Mouse (Mus musculus): Measurements from ENCODE around the gene Fam192a. TPM values are rescaled to one million over a fixed set of nuclear protein-coding genes. Genes with fewer than 3 reads are reported as not detected.

Fam192a gene
- polyA plus RNA-seq, 1 experiment from 2014 or later: 52.9 TPM

GRCm38 (mm10) chr8:94540889-94541795, 60.7 kb downstream of the Fam192a start:
- WGBS: 73% methylated on average over 16 of the region's 18 CpGs

GRCm38 (mm10) chr8:94540025-94540424, 61.8 kb downstream of the Fam192a start:
- Histone ChIP-seq H3K27me3 (ENCODE audit: control insufficient read depth, insufficient read depth, low read depth, low read length) (no peaks in the 10 kb centered on the region), H3K4me3 (ENCODE audit: low read length) (no peak overlapping the region), H3K9ac (ENCODE audit: low read length) (no peak overlapping the region), H3K4me2 (ENCODE audit: low read depth, low read length) (no peak overlapping the region), H3K9me3 (ENCODE audit: control insufficient read depth, low read length) (no peaks in the 10 kb centered on the region), H3K4me1 (replicated peaks; ENCODE audit: control insufficient read depth, insufficient read depth, low read length) (no peaks in the 10 kb centered on the region), H3K36me3 (ENCODE audit: control insufficient read depth, insufficient read depth, low read length) (no peaks in the 10 kb centered on the region), H3K27ac (ENCODE audit: low read length) (no peak overlapping the region)
- no peak for ATAC-seq (ENCODE audit: low read depth)
- WGBS: 89% methylated on average over 2 of the region's 2 CpGs

More at GRCm38 (mm10) chr8:94540889-94541795, 60.7 kb downstream of the Fam192a start:
- ATAC-seq (ENCODE audit: low read depth): 0 out of 2 replicates have a peak, but pooled peaks have one; percentile 23
- Histone ChIP-seq H3K4me1 (replicated peaks; ENCODE audit: control insufficient read depth, insufficient read depth, low read length) (no peaks in the 10 kb centered on the region), H3K9ac (ENCODE audit: low read length) (no peak overlapping the region), H3K27me3 (ENCODE audit: control insufficient read depth, insufficient read depth, low read depth, low read length) (no peaks in the 10 kb centered on the region), H3K4me3 (ENCODE audit: low read length) (no peak overlapping the region), H3K36me3 (ENCODE audit: control insufficient read depth, insufficient read depth, low read length) (no peaks in the 10 kb centered on the region), H3K9me3 (ENCODE audit: control insufficient read depth, low read length) (no peaks in the 10 kb centered on the region), H3K27ac (ENCODE audit: low read length) (no peak overlapping the region), H3K4me2 (ENCODE audit: low read depth, low read length) (no peak overlapping the region)

- H3K27me3 ChIP-seq (ENCODE audit: control insufficient read depth, insufficient read depth, low read depth, low read length): peaks cover 4% of the 10 kb centered on the region; the same call in 1 of the 2 replicates
- no peak overlapping the region for H3K4me2 ChIP-seq (ENCODE audit: low read depth, low read length)
- no peak overlapping the region for H3K4me3 ChIP-seq (ENCODE audit: low read length)
- ATAC-seq (ENCODE audit: low read depth): no peak
- H3K36me3 ChIP-seq (ENCODE audit: control insufficient read depth, insufficient read depth, low read length): no peaks in the 10 kb centered on the region
- peaks cover 3% of the 10 kb centered on the region for H3K4me1 ChIP-seq (replicated peaks; ENCODE audit: control insufficient read depth, insufficient read depth, low read length)
- 74% methylated on average over 2 of the region's 2 CpGs for WGBS
- no peak overlapping the region for H3K27ac ChIP-seq (ENCODE audit: low read length)
- no peaks in the 10 kb centered on the region for H3K9me3 ChIP-seq (ENCODE audit: control insufficient read depth, low read length)
- H3K9ac ChIP-seq (ENCODE audit: low read length): no peak overlapping the region
Measured at GRCm38 (mm10) chr8:94537456-94537855, 64.3 kb downstream of the Fam192a start.

GRCm38 (mm10) chr8:94535631-94536030, 66.2 kb downstream of the Fam192a start:
- WGBS: 76% methylated on average over 7 of the region's 7 CpGs
- H3K4me1 ChIP-seq (replicated peaks; ENCODE audit: control insufficient read depth, insufficient read depth, low read length): peaks cover 7% of the 10 kb centered on the region
- H3K4me3 ChIP-seq (ENCODE audit: low read length): no peak overlapping the region
- no peaks in the 10 kb centered on the region for H3K36me3 ChIP-seq (ENCODE audit: control insufficient read depth, insufficient read depth, low read length)
- H3K9ac ChIP-seq (ENCODE audit: low read length): no peak overlapping the region
- no peak overlapping the region for H3K27ac ChIP-seq (ENCODE audit: low read length)
- H3K27me3 ChIP-seq (ENCODE audit: control insufficient read depth, insufficient read depth, low read depth, low read length): peaks cover 4% of the 10 kb centered on the region; the same call in 1 of the 2 replicates
- no peak for ATAC-seq (ENCODE audit: low read depth)
- no peak overlapping the region for H3K4me2 ChIP-seq (ENCODE audit: low read depth, low read length)
- no peaks in the 10 kb centered on the region for H3K9me3 ChIP-seq (ENCODE audit: control insufficient read depth, low read length)

GRCm38 (mm10) chr8:94534612-94535011, 67.2 kb downstream of the Fam192a start:
- no peak overlapping the region for H3K9ac ChIP-seq (ENCODE audit: low read length)
- no peaks in the 10 kb centered on the region for H3K36me3 ChIP-seq (ENCODE audit: control insufficient read depth, insufficient read depth, low read length)
- ATAC-seq (ENCODE audit: low read depth): no peak
- no peak overlapping the region for H3K27ac ChIP-seq (ENCODE audit: low read length)
- H3K4me1 ChIP-seq (replicated peaks; ENCODE audit: control insufficient read depth, insufficient read depth, low read length): peaks cover 7% of the 10 kb centered on the region
- 25% methylated on average over 4 of the region's 4 CpGs for WGBS
- H3K27me3 ChIP-seq (ENCODE audit: control insufficient read depth, insufficient read depth, low read depth, low read length): peaks cover 4% of the 10 kb centered on the region; the same call in 1 of the 2 replicates
- H3K4me2 ChIP-seq (ENCODE audit: low read depth, low read length): no peak overlapping the region
- no peak overlapping the region for H3K4me3 ChIP-seq (ENCODE audit: low read length)
- no peaks in the 10 kb centered on the region for H3K9me3 ChIP-seq (ENCODE audit: control insufficient read depth, low read length)

GRCm38 (mm10) chr8:94532873-94533671, 68.7 kb downstream of the Fam192a start, which contains the start of gene Cpne2:
Gene Cpne2 (plus strand): TSS chr8:94532990.
- Histone ChIP-seq H3K9me3 (ENCODE audit: control insufficient read depth, low read length) (no peaks in the 10 kb centered on the region), H3K27me3 (ENCODE audit: control insufficient read depth, insufficient read depth, low read depth, low read length) (peaks cover 4% of the 10 kb centered on the region; the same call in 1 of the 2 replicates), H3K4me1 (replicated peaks; ENCODE audit: control insufficient read depth, insufficient read depth, low read length) (peaks cover 7% of the 10 kb centered on the region), H3K4me2 (ENCODE audit: low read depth, low read length) (peak within 1 kb of the TSS; percentile 99), H3K27ac (ENCODE audit: low read length) (no peak within 1 kb of the TSS), H3K36me3 (ENCODE audit: control insufficient read depth, insufficient read depth, low read length) (no peaks in the 10 kb centered on the region), H3K4me3 (ENCODE audit: low read length) (peak within 1 kb of the TSS; percentile 71), H3K9ac (ENCODE audit: low read length) (peak within 1 kb of the TSS; percentile 75)
- peak; percentile 95 for ATAC-seq (ENCODE audit: low read depth)
- 0% methylated on average over 35 of the region's 81 CpGs for WGBS

GRCm38 (mm10) chr8:94532525-94532872, 69.3 kb downstream of the Fam192a start:
- Histone ChIP-seq H3K9ac (ENCODE audit: low read length) (peak overlapping the region; percentile 75), H3K27me3 (ENCODE audit: control insufficient read depth, insufficient read depth, low read depth, low read length) (peaks cover 4% of the 10 kb centered on the region; the same call in 1 of the 2 replicates), H3K4me3 (ENCODE audit: low read length) (peak overlapping the region; percentile 71), H3K4me2 (ENCODE audit: low read depth, low read length) (peak overlapping the region; percentile 99), H3K27ac (ENCODE audit: low read length) (no peak overlapping the region), H3K36me3 (ENCODE audit: control insufficient read depth, insufficient read depth, low read length) (no peaks in the 10 kb centered on the region), H3K4me1 (replicated peaks; ENCODE audit: control insufficient read depth, insufficient read depth, low read length) (peaks cover 7% of the 10 kb centered on the region), H3K9me3 (ENCODE audit: control insufficient read depth, low read length) (no peaks in the 10 kb centered on the region)
- peak; percentile 24 for ATAC-seq (ENCODE audit: low read depth)
- under 1% methylated on average over 34 of the region's 34 CpGs for WGBS

GRCm38 (mm10) chr8:94532000-94532399, 69.8 kb downstream of the Fam192a start:
- Histone ChIP-seq H3K9me3 (ENCODE audit: control insufficient read depth, low read length) (no peaks in the 10 kb centered on the region), H3K4me1 (replicated peaks; ENCODE audit: control insufficient read depth, insufficient read depth, low read length) (peaks cover 7% of the 10 kb centered on the region), H3K36me3 (ENCODE audit: control insufficient read depth, insufficient read depth, low read length) (no peaks in the 10 kb centered on the region), H3K4me2 (ENCODE audit: low read depth, low read length) (peak overlapping the region; percentile 99), H3K9ac (ENCODE audit: low read length) (0 out of 2 replicates have a peak overlapping the region, but pooled peaks have one; percentile 75), H3K27ac (ENCODE audit: low read length) (no peak overlapping the region), H3K27me3 (ENCODE audit: control insufficient read depth, insufficient read depth, low read depth, low read length) (peaks cover 4% of the 10 kb centered on the region; the same call in 1 of the 2 replicates), H3K4me3 (ENCODE audit: low read length) (peak overlapping the region; percentile 71)
- no peak for ATAC-seq (ENCODE audit: low read depth)
- 4% methylated on average over 8 of the region's 8 CpGs for WGBS

GRCm38 (mm10) chr8:94530643-94531042, 71.2 kb downstream of the Fam192a start:
- WGBS: 78% methylated on average over 4 of the region's 4 CpGs
- no peak for ATAC-seq (ENCODE audit: low read depth)
- no peak overlapping the region for H3K27ac ChIP-seq (ENCODE audit: low read length)

More at GRCm38 (mm10) chr8:94530643-94531042, 71.2 kb downstream of the Fam192a start:
- Histone ChIP-seq H3K4me3 (ENCODE audit: low read length) (no peak overlapping the region), H3K27me3 (ENCODE audit: control insufficient read depth, insufficient read depth, low read depth, low read length) (peaks cover 4% of the 10 kb centered on the region; the same call in 1 of the 2 replicates), H3K4me1 (replicated peaks; ENCODE audit: control insufficient read depth, insufficient read depth, low read length) (peaks cover 7% of the 10 kb centered on the region), H3K9ac (ENCODE audit: low read length) (no peak overlapping the region), H3K36me3 (ENCODE audit: control insufficient read depth, insufficient read depth, low read length) (no peaks in the 10 kb centered on the region), H3K4me2 (ENCODE audit: low read depth, low read length) (no peak overlapping the region), H3K9me3 (ENCODE audit: control insufficient read depth, low read length) (no peaks in the 10 kb centered on the region)

Data from lung, embryonic 16.5 days (tissue).